Comparison of ENCODE assay signal across 13 mouse cellular contexts in genomic region chr4:138131226-138131625, GRCm38 (mm10).
DNase-seq lines count a peak whose midpoint lies in the region; ATAC-seq and TF ChIP-seq lines count a peak whose summit lies in the region.
"Had no signal": no experiment of that assay in that cellular context is flagged by ENCODE, and none has a peak within 500 bp of the region (broad histone marks: within the 10 kb centered on the region; RNA-seq: fewer than 3 reads in every experiment).

No protein-coding gene starts in this region.

- no peak for TF ChIP-seq POLR2A in thymus, adult 2 months (IDR thresholded peaks at IDR 0.05; ENCODE audit: control insufficient read depth, extremely low read depth, insufficient read depth, low read length, poor library complexity)

- peaks cover 8% of the 10 kb centered on the region for H3K36me3 ChIP-seq in lung, postnatal 0 days (ENCODE audit: insufficient read depth, low read length)
- H3K36me3 ChIP-seq in thymus, adult 2 months (ENCODE audit: control insufficient read depth, insufficient read depth, low read length), result peaks cover 18% of the 10 kb centered on the region
- H3K36me3 ChIP-seq in liver, postnatal 0 days (replicated peaks; ENCODE audit: insufficient read depth, low read length), result peaks cover 27% of the 10 kb centered on the region

- intact Hi-C loops in heart, postnatal 25 days (cut with DNase I), result no loop called here

- H3K27me3 ChIP-seq in lung, postnatal 0 days (replicated peaks; ENCODE audit: insufficient read depth, low read length), result no peaks in the 10 kb centered on the region
- no peaks in the 10 kb centered on the region for H3K27me3 ChIP-seq in thymus, adult 2 months (ENCODE audit: control insufficient read depth, insufficient read depth, low read length)
- no peaks in the 10 kb centered on the region for H3K27me3 ChIP-seq in liver, postnatal 0 days (ENCODE audit: insufficient read depth, low read length)
- H3K27me3 ChIP-seq: embryonic facial prominence, embryonic 15.5 days; midbrain, embryonic 12.5 days had no signal

- WGBS in lung, postnatal 0 days, result 60% methylated on average over 9 of the region's 9 CpGs
- 93% methylated on average over 9 of the region's 9 CpGs for WGBS in thymus, adult 2 months
- WGBS in liver, postnatal 0 days (ENCODE audit: insufficient replicate concordance), result 74% methylated on average over 9 of the region's 9 CpGs

- no peak overlapping the region for H3K27ac ChIP-seq in lung, postnatal 0 days (ENCODE audit: low read length)
- H3K27ac ChIP-seq in thymus, adult 2 months (ENCODE audit: control insufficient read depth, insufficient read depth, low read length), result no peak overlapping the region
- H3K27ac ChIP-seq in liver, postnatal 0 days (ENCODE audit: low read depth), result no peak overlapping the region
- H3K27ac ChIP-seq: embryonic facial prominence, embryonic 15.5 days; midbrain, embryonic 12.5 days had no signal

- no peaks in the 10 kb centered on the region for H3K4me1 ChIP-seq in lung, postnatal 0 days (ENCODE audit: insufficient read depth, low read depth, low read length)
- no peaks in the 10 kb centered on the region for H3K4me1 ChIP-seq in thymus, adult 2 months (replicated peaks; ENCODE audit: control insufficient read depth, insufficient read depth, low read length)
- H3K4me1 ChIP-seq in liver, postnatal 0 days (ENCODE audit: insufficient read depth), result no peaks in the 10 kb centered on the region
- H3K4me1 ChIP-seq: embryonic facial prominence, embryonic 15.5 days had no signal

- no peak overlapping the region for H3K9ac ChIP-seq in lung, postnatal 0 days (replicated peaks; ENCODE audit: low read depth)
- H3K9ac ChIP-seq in liver, postnatal 0 days (replicated peaks), result no peak overlapping the region
- H3K9ac ChIP-seq: embryonic facial prominence, embryonic 15.5 days; midbrain, embryonic 12.5 days had no signal

- no peak overlapping the region for H3K4me2 ChIP-seq in lung, postnatal 0 days (replicated peaks; ENCODE audit: low read depth, low read length)
- no peak overlapping the region for H3K4me2 ChIP-seq in liver, postnatal 0 days (ENCODE audit: low read depth, low read length)
- H3K4me2 ChIP-seq: embryonic facial prominence, embryonic 15.5 days; midbrain, embryonic 12.5 days had no signal

- no peaks in the 10 kb centered on the region for H3K9me3 ChIP-seq in lung, postnatal 0 days (ENCODE audit: low read length)
- no peaks in the 10 kb centered on the region for H3K9me3 ChIP-seq in liver, postnatal 0 days (ENCODE audit: low read length)
- H3K9me3 ChIP-seq: embryonic facial prominence, embryonic 15.5 days; midbrain, embryonic 12.5 days had no signal

- H3K4me3 ChIP-seq in lung, postnatal 0 days (ENCODE audit: low read depth, low read length), result no peak overlapping the region
- no peak overlapping the region for H3K4me3 ChIP-seq in thymus, adult 2 months (ENCODE audit: control insufficient read depth, insufficient read depth, low read length)
- H3K4me3 ChIP-seq in liver, postnatal 0 days (ENCODE audit: low read depth, low read length), result no peak overlapping the region
- H3K4me3 ChIP-seq: embryonic facial prominence, embryonic 15.5 days; midbrain, embryonic 12.5 days had no signal

- peak; percentile 97 for DNase-seq in heart, adult 11 months
- no peak for DNase-seq in heart, postnatal 25 days (ENCODE audit: low spot score)
- peak; percentile 11 for DNase-seq in lung, postnatal 0 days (ENCODE audit: low spot score)
- no peak for DNase-seq in lung, postnatal 4 days
- DNase-seq in brain, adult 2 months (ENCODE audit: low read depth, low spot score), result peak; percentile 72
- peak; percentile 26 to 41 for DNase-seq in layer of hippocampus, postnatal 14 days (ENCODE audit: low spot score in 2 of 2)
- no peak for DNase-seq in thymus, adult 2 months
- DNase-seq in liver, postnatal 0 days, result no peak
- DNase-seq: gastrocnemius, postnatal 14 days had no signal

- no peak for TF ChIP-seq EP300 in lung, postnatal 0 days (IDR thresholded peaks at IDR 0.05)
- TF ChIP-seq EP300 in liver, postnatal 0 days (IDR thresholded peaks at IDR 0.05; ENCODE audit: low read depth), result no peak

- ATAC-seq in lung, postnatal 0 days, result no peak
- no peak for ATAC-seq in liver, postnatal 0 days
- ATAC-seq: CD4-positive, CD25-positive, alpha-beta regulatory T cell, adult 4 months; inflammation-experienced regulatory T-cells, adult 6 months had no signal

- TF ChIP-seq CTCF in lung, postnatal 0 days (IDR thresholded peaks at IDR 0.05), result no peak
- no peak for TF ChIP-seq CTCF in thymus, adult 2 months (IDR thresholded peaks at IDR 0.05; ENCODE audit: borderline replicate concordance, control insufficient read depth, extremely low read depth, insufficient read depth, low read length, poor library complexity)
- TF ChIP-seq CTCF in liver, postnatal 0 days (IDR thresholded peaks at IDR 0.05; ENCODE audit: low read depth), result no peak

Comparison
In these comparisons a context has a peak if more than half of its experiments do, and no peak if none do; other contexts are left out.
1. DNase-seq: peak in heart, adult 11 months (single experiment), lung, postnatal 0 days (single experiment), brain, adult 2 months (single experiment) and layer of hippocampus, postnatal 14 days (2 of 2); none in heart, postnatal 25 days (single experiment), lung, postnatal 4 days (0 of 2), thymus, adult 2 months (single experiment) and liver, postnatal 0 days (single experiment).